Mouse (Mus musculus): ENCODE results near the gene Rfx1.
A peak's percentile ranks its signal among the peaks of the same experiment; 100 is the strongest.

The Rfx1 gene

DNA sequence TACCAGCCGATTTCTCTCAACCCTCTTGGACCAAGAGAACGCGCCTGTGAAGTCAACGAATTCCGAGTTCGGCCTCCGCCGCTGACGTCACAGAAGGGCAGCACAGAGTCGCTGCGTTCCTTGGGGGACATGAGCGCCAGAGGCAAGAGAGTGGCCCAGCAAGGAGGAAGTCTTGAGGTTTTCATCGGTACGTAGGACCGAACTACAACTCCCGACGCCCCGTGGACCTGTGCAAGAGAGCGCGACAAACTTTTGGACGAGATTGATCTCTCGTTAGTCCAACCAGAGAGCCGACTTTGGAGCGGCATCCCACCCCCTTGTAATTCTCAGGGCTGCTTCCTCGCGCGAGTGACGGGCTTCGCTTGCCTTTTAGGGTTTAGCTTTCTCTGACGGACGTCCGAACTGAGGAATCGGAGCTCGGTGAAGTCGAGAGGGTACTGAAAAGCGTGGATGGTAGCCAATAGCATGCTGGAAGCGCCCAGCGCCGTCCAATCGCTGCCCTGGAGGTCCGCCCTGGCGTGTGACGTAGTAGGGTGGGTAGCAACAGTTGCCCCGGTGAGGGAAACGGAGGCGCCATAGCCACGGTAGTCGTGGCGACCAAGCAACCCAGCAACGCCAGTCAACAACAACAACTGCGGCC is at the start of gene Rfx1:
TSS of gene Rfx1 (plus strand) at position 544 of the 640 bp plus-strand sequence.
- DNase-seq: peak; percentile 98

DNA sequence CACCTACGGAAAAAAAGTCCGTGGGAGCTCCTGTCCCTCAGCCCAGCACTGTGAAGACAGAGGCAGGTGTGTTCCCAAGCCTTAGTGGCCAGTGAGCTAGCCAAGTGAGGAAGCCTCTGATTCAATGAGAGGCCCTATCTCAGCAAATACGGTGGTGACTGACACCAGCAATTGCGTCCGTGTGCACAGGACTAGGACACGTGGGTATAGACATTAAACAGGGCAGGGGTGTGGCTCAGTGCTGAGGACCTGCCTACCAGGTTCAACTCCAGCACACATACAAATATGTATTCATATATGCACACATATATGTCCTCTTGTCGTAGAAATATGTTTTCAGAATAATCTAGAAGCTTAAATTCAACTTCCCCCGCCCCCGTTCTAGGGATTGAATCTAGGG is 46.9 kb upstream of the Rfx1 start:
- DNase-seq: no peak

DNA sequence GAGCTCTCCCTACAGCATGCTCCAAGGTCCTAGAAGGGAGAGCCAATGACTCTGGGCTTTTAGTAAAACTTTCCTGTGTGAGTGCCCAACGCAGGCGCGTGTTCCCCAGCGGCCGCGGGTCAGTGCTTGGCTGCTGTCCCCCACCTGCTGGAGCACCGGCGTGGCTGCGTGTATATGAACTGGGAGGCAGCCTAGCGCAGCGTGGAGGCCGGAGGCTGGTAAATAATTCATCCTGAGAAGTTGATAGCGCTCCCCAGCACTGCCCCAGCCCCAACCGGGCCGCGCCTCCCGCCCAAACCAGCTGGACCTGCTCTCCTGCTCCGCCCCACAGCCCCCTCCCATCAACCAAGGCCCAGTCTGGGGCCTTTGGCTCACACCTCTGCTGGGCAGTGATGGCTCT is 45.5 kb upstream of the Rfx1 start, which contains the start of gene Palm3:
TSS of gene Palm3 (plus strand) at position 376 of the 400 bp plus-strand sequence.
- DNase-seq: peak; percentile 77

GRCm38 (mm10) chr8:84021569-84021968 is 45.1 kb upstream of the Rfx1 start:
- DNase-seq: peak; percentile 42

DNA sequence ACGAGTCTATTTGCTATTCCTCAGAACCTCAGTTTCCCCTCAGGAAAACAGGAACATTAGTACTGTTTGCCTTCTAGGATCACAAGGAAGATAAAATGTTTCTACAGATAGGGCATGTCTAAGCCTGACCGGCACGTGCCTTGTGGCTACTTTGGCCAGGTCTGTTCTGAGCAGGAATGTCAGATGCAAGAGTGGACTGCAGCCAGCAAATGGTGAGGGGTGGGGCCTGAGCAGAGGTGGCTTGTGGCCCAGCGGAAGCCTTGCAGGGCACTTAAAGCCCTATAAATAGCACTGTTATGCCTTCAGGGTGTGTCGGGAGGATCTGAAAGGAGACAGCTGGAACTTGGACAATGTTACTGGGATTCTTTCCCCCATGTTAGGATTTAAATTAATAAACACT is 43.5 kb upstream of the Rfx1 start:
- peak; percentile 85 for DNase-seq

DNA sequence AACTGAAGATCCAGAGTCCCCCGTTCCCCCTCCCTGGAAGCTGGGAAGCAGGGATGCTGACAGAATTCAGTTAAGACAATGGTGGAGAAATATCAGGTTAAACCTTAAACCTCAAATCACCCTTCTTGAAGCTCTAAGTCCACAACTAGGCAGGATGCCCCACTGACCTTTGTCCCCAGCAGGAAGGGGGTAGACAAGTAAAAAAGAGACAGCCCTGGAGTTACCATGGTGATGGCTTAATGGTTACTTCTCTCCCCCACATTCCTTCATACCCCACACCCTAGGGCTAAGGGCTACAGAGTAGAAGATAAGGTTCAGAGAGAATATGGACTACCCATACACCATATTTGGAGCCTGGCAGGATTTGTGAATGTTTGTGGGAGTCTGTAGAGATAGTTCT is 43.0 kb upstream of the Rfx1 start:
- peak; percentile 73 for DNase-seq

GRCm38 (mm10) chr8:84024171-84024570 is 42.5 kb upstream of the Rfx1 start:
- DNase-seq: peak; percentile 77

DNA sequence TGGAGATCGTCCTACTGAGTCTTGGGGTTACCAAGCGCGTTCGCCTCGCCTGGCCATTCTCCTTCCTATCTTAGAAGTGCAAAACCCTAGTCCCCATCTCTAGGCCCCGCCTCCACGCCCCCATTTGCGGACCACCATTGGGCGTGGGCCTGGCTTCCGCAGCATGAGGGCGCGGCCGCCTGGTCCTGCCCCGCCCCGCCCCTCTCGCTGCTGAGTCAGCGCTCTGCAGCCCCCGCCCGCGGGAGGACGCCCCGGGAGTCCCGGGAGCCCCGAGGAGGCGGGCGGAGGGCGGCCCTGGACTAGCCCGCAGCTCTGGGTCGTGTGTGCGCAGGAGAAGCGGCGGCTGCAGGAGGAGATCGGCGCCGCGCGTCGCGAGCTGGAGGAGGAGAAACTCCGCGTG is 40.8 kb upstream of the Rfx1 start:
- DNase-seq: no peak

GRCm38 (mm10) chr8:84027449-84027848 is 39.2 kb upstream of the Rfx1 start:
- DNase-seq: no peak

DNA sequence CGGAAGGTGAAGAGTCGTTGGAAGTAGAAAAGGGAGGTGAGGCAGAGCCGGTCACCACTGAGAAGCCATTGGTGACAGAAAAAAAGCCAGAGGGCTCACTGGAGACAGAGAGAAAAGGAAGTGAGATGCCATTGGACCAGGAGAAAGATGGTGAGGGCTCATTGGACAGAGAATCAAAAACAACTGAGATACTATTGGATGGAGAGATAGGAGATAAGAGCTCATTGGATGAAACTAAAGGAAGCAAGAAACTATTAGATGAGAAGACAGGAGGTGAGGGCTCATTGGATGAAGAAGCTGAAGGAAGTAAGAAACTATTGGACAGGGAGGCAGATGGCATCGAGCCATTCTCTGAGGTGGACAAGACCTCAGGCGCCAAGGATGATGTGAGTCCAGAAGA is 37.4 kb upstream of the Rfx1 start:
- no peak for DNase-seq

DNA sequence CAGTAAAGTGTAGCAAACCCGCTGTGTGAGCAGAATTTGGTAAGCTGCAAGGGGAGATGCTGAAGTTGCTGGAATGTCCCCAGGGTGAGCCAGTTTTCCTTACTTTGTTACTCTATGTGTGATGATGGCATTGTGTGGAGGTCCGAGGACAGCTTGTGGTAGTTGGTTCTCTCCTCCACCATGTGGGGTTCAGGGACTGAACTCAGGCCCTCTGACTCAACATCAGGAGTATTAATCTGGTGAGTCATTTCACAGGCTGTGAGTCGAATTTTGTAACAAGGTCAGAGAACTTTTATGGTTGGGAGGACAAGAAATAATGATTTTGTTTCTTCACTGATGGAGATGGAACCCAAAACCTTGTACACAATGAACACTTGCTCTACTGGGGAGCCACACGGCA is 33.9 kb upstream of the Rfx1 start:
- no peak for DNase-seq

DNA sequence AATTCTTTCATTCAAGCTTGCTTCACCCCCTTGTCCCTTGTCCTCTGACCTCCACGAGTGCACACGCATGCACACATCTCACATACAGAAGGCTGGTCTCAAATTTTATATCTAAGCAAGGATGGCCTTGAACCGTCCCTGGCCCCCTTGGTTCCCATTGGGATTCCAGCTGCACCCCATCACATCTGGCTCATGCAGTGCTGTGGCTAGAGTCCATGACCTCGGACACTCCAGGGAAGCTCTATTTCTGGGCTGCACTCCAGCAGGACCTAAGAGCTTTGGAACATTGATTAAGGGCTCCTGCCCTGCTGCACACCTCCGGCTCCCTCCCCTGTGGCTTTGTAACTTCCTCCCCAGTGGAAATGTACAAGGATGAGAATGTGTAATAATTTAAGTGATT is 28.6 kb upstream of the Rfx1 start:
- no peak for DNase-seq

- DNase-seq: peak; percentile 78
Measured at GRCm38 (mm10) chr8:84039050-84039449, 27.6 kb upstream of the Rfx1 start.

DNA sequence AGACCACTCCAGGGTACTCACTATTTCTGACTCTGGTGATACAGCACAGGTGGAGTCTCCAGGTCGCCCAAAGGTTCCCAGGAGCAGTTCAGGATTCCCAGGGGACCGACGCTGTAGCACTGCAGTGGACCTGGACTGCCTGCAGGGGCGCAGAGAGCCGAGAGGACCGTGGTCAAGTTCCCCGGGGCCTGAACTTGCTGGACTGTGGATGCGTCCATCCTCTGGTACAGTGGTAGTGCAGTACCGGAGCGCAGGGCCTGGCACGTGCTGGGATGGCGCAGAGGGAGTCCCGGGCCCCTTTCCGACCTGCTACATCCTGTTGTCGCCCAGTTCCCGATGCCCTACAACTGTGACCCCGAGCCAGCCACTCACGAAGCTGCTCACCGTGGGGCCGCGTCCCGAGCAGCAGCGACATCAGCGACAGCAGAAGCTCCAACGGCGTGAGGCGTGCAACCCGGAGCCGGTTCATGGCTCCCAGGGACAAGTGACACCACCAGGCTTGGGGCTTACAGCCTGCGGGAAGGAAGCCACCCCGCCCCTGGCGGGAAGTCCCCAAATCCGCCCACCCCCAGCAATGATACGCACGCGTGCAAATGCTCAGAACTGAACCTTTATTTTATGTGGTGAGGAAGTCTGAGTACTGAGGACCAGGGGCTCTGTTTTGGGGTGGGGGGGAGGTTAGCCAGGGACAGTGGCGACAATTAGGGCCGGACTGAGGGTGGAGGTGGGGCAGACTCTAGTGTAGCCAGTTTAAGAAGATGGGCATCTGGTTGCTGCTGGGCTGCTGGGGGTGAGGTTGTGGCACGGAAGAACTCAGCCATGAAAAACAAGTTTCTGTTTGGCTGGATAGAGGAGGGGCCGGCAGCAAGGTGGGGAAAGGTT is 24.3 kb upstream of the Rfx1 start, which contains the start of gene Il27ra:
TSS of gene Il27ra (minus strand) at position 524 of the 882 bp plus-strand sequence.
- peak; percentile 74 for DNase-seq

- DNase-seq: no peak
Measured at GRCm38 (mm10) chr8:84042948-84043342, 23.7 kb upstream of the Rfx1 start.

DNA sequence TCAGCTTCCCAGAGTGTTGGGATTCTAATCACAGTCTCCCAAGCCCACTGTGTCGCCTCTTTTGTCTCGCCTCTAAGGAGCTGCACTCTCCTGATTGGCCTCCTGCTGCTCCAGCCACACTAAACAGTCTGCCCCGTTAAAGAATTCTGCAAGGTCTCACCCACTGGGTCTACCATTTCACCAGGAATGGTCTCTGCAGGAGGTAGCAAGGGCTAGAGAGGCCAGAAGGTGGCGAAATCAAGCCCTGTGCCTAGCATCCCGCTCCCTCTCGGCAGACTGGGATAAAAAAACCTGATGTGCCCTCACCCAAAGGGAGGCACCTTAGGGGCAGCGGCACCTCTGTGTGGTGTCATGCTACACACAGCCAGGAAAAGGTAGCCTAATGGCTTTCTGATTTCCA is 22.5 kb upstream of the Rfx1 start:
- DNase-seq: no peak

DNA sequence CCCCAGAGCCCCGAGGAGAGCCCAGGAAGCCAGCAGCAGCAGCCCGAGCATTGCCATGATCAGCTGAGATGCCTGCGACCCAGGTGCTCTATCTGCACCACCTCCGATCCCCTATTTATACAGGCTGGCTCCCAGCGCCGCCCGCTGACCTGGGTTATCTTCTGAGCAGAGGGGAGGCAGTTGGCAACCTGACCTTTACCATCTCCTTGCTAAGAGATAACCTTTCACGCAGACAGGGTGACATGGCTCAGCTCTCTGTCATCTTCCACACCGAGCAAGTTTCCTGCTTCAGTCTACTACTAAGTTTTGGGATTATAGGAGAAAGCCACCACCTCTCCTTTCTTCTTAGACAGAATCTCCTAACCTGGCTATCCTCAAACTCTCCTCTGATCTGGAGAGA is 21.7 kb upstream of the Rfx1 start, which contains the start of gene Rln3:
TSS of gene Rln3 (minus strand) at position 101 of the 400 bp plus-strand sequence.
- no peak for DNase-seq

DNA sequence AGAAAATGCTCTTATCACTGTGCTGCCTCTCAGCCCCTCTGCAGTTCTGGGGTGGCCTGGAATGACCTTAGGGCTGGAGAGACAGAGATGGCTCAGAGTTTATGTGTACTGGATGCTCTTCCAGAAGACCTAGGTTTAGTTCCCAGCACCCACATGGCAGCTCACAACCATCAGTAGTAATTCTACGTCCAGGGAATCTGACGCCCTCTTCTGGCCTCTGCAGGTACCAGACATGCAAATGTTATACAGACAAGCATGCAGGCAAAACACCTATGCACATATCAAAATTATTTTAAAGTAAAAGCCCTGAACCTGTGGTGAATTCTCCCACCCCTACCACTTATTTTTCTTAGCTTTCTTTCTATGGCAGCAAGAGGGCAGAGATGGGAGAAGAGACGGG is 20.1 kb upstream of the Rfx1 start:
- DNase-seq: no peak

DNA sequence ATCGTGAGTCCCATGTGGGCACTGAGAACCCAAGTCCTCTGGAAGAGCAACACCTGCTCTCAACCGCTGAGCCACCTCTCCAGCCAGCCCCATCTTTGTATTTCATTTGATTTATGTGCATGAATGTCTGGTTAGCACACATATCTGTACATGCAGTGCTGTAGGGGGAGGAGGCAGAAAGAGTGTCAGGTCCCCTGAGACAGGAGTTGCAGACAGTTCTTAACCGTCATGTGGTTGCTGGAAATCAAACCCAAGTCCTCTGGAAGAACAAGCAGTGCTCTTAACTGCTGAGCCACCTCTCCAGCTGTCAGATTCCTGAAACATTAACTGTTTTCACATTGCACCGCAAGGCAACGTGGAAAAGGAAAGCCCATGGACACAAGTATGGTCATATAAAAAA is 18.5 kb upstream of the Rfx1 start:
- no peak for DNase-seq

- DNase-seq: no peak
Measured at GRCm38 (mm10) chr8:84052746-84053145, 13.9 kb upstream of the Rfx1 start.

DNA sequence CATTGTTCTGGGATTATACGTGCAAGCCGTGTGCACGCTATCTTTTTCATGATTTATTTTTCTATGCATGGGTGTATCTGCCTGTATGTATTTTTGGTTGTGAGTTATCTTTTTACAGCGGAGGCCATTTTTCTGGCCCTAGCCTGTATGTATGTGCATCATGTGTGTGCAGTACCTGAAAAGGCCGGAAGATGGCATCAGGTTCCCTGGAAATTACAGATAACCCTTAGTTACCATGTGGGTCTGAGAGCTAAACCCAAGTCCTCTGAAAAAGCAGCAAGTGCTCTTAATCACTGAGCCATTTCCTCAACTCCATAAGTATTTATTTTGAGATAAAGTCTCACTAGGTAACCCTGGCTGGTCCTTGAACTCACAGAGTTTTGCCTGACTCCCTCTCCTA is 13.4 kb upstream of the Rfx1 start:
- no peak for DNase-seq

DNA sequence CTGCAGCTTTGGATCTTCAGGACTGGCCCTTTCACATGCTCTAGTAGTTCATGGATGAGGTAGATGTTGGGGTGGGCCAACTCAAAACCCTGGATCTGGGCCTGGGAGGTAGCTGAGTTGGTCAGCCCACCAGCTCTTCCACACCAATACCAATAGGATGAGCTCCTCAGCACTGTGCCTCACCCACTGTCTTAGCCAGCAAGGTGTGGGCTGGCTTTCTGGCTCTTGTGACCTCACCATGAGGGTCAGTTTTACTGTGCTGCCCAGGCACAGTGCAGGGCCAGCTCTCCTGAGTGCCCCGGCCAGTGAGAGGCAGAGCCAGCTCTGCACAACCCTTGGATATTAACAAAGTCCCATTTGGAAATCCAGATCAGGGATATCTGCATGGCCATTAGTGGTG is 8.8 kb upstream of the Rfx1 start:
- no peak for DNase-seq

GRCm38 (mm10) chr8:84059226-84059625 is 7.4 kb upstream of the Rfx1 start:
- DNase-seq: no peak

DNA sequence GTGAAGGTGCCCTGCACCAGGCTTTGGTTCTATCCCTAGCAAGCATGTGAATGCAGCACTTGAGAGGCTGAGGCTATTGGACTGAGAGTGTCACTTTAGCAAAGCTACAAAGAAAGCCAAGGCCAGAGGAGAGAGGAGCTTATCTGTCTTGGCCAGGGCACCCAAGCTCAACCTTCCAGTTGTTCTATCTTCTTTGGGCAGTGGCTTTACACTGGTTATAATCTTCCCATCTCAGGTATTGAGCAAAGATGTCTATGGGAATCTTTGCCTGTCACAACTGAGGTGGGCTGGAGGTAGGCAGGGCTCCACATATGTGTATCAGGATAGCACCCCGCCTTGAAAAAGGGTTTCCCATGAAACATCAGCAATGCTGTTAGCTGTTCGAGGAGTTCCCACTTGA is 6.4 kb upstream of the Rfx1 start:
- no peak for DNase-seq

Measured in kidney, adult 18-20 months (tissue).